Mouse (Mus musculus) small intestine, adult 2 months (tissue): Measurements from ENCODE around the gene Hpn.

ENCODE experiments used
- CTCF ChIP-seq: fragments of 200-500 bp; IDR thresholded peaks from 2 replicates; pipeline ENCODE4 v1.5.1; 2012; ENCODE audit warnings: low read depth, mild to moderate bottlenecking, control low read depth, inconsistent platforms, low read length, moderate library complexity, mixed read lengths; ENCODE audit not compliant: insufficient replicate concordance, insufficient read length; ENCODE audit errors: extremely low read depth
- POLR2A ChIP-seq: fragments of 200-500 bp; IDR thresholded peaks from 2 replicates; pipeline ENCODE4 v1.6.1; 2012; ENCODE audit warnings: low read depth, mild to moderate bottlenecking, control low read depth, inconsistent platforms, low read length, moderate library complexity

DNA sequence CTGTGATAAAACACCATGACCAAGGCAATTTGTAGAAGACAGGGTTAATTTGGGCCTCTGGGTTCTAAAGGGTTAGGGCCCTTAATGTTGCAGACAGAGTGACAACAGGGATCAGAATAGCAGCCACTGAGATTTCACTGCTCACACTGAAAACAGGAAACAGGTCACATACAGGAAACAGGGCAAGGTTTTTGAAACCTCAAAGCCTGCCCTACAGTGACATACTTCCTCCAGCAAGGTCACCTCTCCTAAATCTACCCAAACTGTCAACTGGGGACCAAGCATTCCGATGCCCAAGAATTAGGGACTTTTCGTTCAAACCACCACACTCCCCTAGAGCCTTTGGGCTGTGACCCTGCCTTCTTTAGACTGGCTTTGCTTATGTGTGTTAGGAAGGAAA lies 25.4 kb downstream of the Hpn start:
- no peak for TF ChIP-seq POLR2A
- TF ChIP-seq CTCF, result no peak
